Mouse (Mus musculus) heart, embryonic 15.5 days (tissue): ENCODE results near the gene Iqcf3. TPM values are rescaled to one million over a fixed set of nuclear protein-coding genes. Genes with fewer than 3 reads are reported as not detected.

Experiments
- polyA plus RNA-seq: library from polyadenylated mRNA; unstranded; fragments of >200 nt; fragmentation: Nextera tagmentation; extraction: Ambion mirVana; gene quantifications from 2 replicates; pipeline ENCODE4 v1.2.1, GENCODE M21; 2015

The Iqcf3 gene
- polyA plus RNA-seq, 1 experiment from 2014 or later: not detected

Other genes starting within 250 kb of the Iqcf3 start
- gene Dusp7, start 193.0 kb downstream of the Iqcf3 start, polyA plus RNA-seq: 8.9 and 13.8 TPM in 2 replicates
- 532 and 533 TPM in 2 replicates for gene Rpl29, start 132.2 kb downstream of the Iqcf3 start, polyA plus RNA-seq
- gene Acy1, start 123.3 kb downstream of the Iqcf3 start, polyA plus RNA-seq: 25.1 and 28.6 TPM in 2 replicates
- gene Abhd14b, start 114.2 kb downstream of the Iqcf3 start, polyA plus RNA-seq: 7.0 and 11.0 TPM in 2 replicates
- gene Abhd14a, start 114.0 kb downstream of the Iqcf3 start, polyA plus RNA-seq: 50.5 and 54.2 TPM in 2 replicates
- 61.8 and 73.2 TPM in 2 replicates for gene Pcbp4, start 108.3 kb downstream of the Iqcf3 start, polyA plus RNA-seq
- gene Gpr62, start 95.7 kb downstream of the Iqcf3 start, polyA plus RNA-seq: 0.10 and 0.14 TPM in 2 replicates
- 24.9 and 34.2 TPM in 2 replicates for gene Rrp9, start 85.7 kb downstream of the Iqcf3 start, polyA plus RNA-seq
- gene Parp3, start 84.7 kb downstream of the Iqcf3 start, polyA plus RNA-seq: 1.9 and 4.7 TPM in 2 replicates
- gene Iqcf1, start 61.7 kb downstream of the Iqcf3 start, polyA plus RNA-seq: not detected in 2 replicates
- gene Iqcf5, start 47.1 kb downstream of the Iqcf3 start, polyA plus RNA-seq: not detected in 2 replicates
- gene Iqcf4, start 9.4 kb upstream of the Iqcf3 start, polyA plus RNA-seq: not detected in 2 replicates
- gene Iqcf6, start 65.0 kb upstream of the Iqcf3 start, polyA plus RNA-seq: not detected in 2 replicates
- not detected in 2 replicates for gene Grm2, start 94.5 kb upstream of the Iqcf3 start, polyA plus RNA-seq
- gene Tex264, start 124.3 kb upstream of the Iqcf3 start, polyA plus RNA-seq: 40.1 and 48.8 TPM in 2 replicates
- gene Rad54l2, start 227.6 kb upstream of the Iqcf3 start, polyA plus RNA-seq: 3.4 and 4.9 TPM in 2 replicates